Comparison of ENCODE assay signal across 7 mouse cellular contexts in the genomic region with DNA sequence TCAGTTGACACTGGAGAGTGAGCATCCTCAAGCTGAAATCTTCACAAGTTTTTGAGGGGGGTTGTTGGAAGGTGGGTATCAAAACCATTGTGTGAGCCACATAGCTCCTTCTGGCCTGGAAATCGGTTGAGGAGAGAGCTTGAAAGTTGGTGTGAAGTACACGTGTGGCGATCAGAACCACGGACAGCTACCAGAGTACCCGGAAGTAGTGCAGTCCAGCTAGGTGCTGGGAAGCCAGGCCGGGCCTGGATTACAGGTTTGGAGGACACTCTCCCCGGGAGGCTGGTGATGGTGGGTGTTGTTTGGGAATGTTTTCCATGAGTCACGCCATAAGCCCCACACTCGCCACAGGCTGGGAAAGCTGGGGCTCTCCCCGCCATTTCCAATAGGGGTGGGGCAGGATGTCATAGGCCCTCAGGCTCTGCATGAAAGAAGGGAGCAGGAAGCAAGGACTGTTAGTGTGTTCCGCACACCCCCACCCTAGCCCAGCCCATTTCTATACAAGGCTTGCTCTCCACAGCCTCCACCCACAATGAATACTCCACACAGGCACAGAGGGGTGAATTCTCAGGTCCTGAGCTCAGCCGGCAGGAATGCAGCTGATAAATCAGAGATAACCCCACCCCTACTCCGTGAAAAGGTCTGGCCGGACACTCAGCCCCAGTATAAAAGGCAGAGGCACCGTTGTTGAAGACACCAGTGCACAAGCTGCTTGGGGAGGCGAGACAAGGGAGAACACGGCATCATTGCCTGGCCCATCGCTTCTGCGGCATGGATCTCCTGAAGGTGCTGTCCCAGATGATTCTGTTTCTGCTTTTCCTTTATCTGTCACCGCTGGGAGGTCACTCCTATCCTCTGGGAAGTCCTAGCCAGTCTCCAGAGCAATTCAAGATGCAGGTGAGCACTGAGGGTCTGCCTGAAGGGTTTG. TPM values are rescaled to one million over a fixed set of nuclear protein-coding genes. Genes with fewer than 3 reads are reported as not detected.
DNase-seq lines count a peak whose midpoint lies in the region; ATAC-seq lines count a peak whose summit lies in the region.

A gene (plus strand): TSS at position 584 of the 928 bp plus-strand sequence.

- H3K9me3 ChIP-seq in heart, embryonic 14.5 days (ENCODE audit: control insufficient read depth, low read length), result no peaks in the 10 kb centered on the region
- no peaks in the 10 kb centered on the region for H3K9me3 ChIP-seq in limb, embryonic 13.5 days
- H3K9me3 ChIP-seq in stomach, embryonic 16.5 days (replicated peaks; ENCODE audit: control insufficient read depth, low read length), result no peaks in the 10 kb centered on the region
- no peaks in the 10 kb centered on the region for H3K9me3 ChIP-seq in forebrain, embryonic 11.5 days (ENCODE audit: control insufficient read depth, low read length)

- 9% methylated on average over 20 of the region's 20 CpGs for WGBS in heart, embryonic 14.5 days
- 37% methylated on average over 20 of the region's 20 CpGs for WGBS in limb, embryonic 13.5 days
- WGBS in stomach, embryonic 16.5 days, result 26% methylated on average over 20 of the region's 20 CpGs
- 36% methylated on average over 20 of the region's 20 CpGs for WGBS in forebrain, embryonic 11.5 days

- peaks cover 3% of the 10 kb centered on the region for H3K27me3 ChIP-seq in heart, embryonic 14.5 days (ENCODE audit: control insufficient read depth, insufficient read depth, low read length)
- H3K27me3 ChIP-seq in limb, embryonic 13.5 days, result no peaks in the 10 kb centered on the region
- no peaks in the 10 kb centered on the region for H3K27me3 ChIP-seq in stomach, embryonic 16.5 days (ENCODE audit: control insufficient read depth, insufficient read depth, low read length)
- no peaks in the 10 kb centered on the region for H3K27me3 ChIP-seq in forebrain, embryonic 11.5 days (ENCODE audit: control insufficient read depth, insufficient read depth, low read length)

- H3K4me1 ChIP-seq in heart, embryonic 14.5 days (ENCODE audit: control insufficient read depth in 2 of 2, insufficient read depth in 2 of 2, low read length in 2 of 2), result peaks cover 7 to 14% of the 10 kb centered on the region in 2 experiments
- no peaks in the 10 kb centered on the region for H3K4me1 ChIP-seq in limb, embryonic 13.5 days
- 0 out of 2 replicates have a peak, but pooled peaks cover 3% of the 10 kb centered on the region for H3K4me1 ChIP-seq in stomach, embryonic 16.5 days (ENCODE audit: control insufficient read depth, insufficient read depth, low read length)
- no peaks in the 10 kb centered on the region for H3K4me1 ChIP-seq in forebrain, embryonic 11.5 days (replicated peaks; ENCODE audit: control insufficient read depth, insufficient read depth, low read length)

- peak within 1 kb of the TSS; percentile 81 for H3K9ac ChIP-seq in heart, embryonic 14.5 days (ENCODE audit: low read length)
- H3K9ac ChIP-seq in limb, embryonic 13.5 days, result no peak within 1 kb of the TSS
- H3K9ac ChIP-seq in stomach, embryonic 16.5 days (ENCODE audit: low read length), result no peak within 1 kb of the TSS
- no peak within 1 kb of the TSS for H3K9ac ChIP-seq in forebrain, embryonic 11.5 days (ENCODE audit: low read length)

- ATAC-seq in heart, embryonic 14.5 days (ENCODE audit: insufficient number of reproducible peaks, insufficient read depth, low FRiP score, low read depth), result peak; percentile 93
- no peak; the same call in 1 of the 2 replicates for ATAC-seq in limb, embryonic 13.5 days (ENCODE audit: low FRiP score, low read depth)
- peak; percentile 29; the same call in 1 of the 2 replicates for ATAC-seq in stomach, embryonic 16.5 days (ENCODE audit: insufficient read depth, low FRiP score)
- no peak for ATAC-seq in forebrain, embryonic 11.5 days (replicated peaks; ENCODE audit: low FRiP score)

- DNase-seq in ES-CJ7 (ENCODE audit: low read depth, low spot score) (peak; percentile 85), adipocyte (ENCODE audit: low spot score) (peak; percentile 66)
- DNase-seq in left cerebral cortex, adult 18-20 months (ENCODE audit: low spot score in 2 of 2), result no peak
- no peak for DNase-seq in forebrain, embryonic 11.5 days (ENCODE audit: low spot score)

- H3K4me2 ChIP-seq in heart, embryonic 14.5 days (ENCODE audit: low read length), result peak within 1 kb of the TSS; percentile 55
- 0 out of 2 replicates have a peak within 1 kb of the TSS, but pooled peaks have one; percentile 25 for H3K4me2 ChIP-seq in limb, embryonic 13.5 days (replicated peaks)
- H3K4me2 ChIP-seq in stomach, embryonic 16.5 days (ENCODE audit: low read depth, low read length), result 0 out of 2 replicates have a peak within 1 kb of the TSS, but pooled peaks have one; percentile 21
- no peak within 1 kb of the TSS for H3K4me2 ChIP-seq in forebrain, embryonic 11.5 days (ENCODE audit: low read depth, low read length, severe bottlenecking)

- H3K36me3 ChIP-seq in heart, embryonic 14.5 days (ENCODE audit: control insufficient read depth, insufficient read depth, low read length), result 0 out of 2 replicates have a peak, but pooled peaks cover 4% of the 10 kb centered on the region
- H3K36me3 ChIP-seq in limb, embryonic 13.5 days, result no peaks in the 10 kb centered on the region
- no peaks in the 10 kb centered on the region for H3K36me3 ChIP-seq in stomach, embryonic 16.5 days (ENCODE audit: control insufficient read depth, insufficient read depth, low read length)
- no peaks in the 10 kb centered on the region for H3K36me3 ChIP-seq in forebrain, embryonic 11.5 days (ENCODE audit: control insufficient read depth, insufficient read depth, low read length)

- peak within 1 kb of the TSS; percentile 53 to 65 for H3K4me3 ChIP-seq in heart, embryonic 14.5 days (ENCODE audit: control insufficient read depth in 1 of 2, insufficient read depth in 1 of 2, low read depth in 1 of 2, low read length in 2 of 2)
- no peak within 1 kb of the TSS for H3K4me3 ChIP-seq in limb, embryonic 13.5 days
- no peak within 1 kb of the TSS for H3K4me3 ChIP-seq in stomach, embryonic 16.5 days (replicated peaks; ENCODE audit: low read length)
- H3K4me3 ChIP-seq in forebrain, embryonic 11.5 days (ENCODE audit: low read depth, low read length), result no peak within 1 kb of the TSS

- peak within 1 kb of the TSS; percentile 89 to 95 for H3K27ac ChIP-seq in heart, embryonic 14.5 days (replicated peaks in 1 of 2; ENCODE audit: control insufficient read depth in 1 of 2, insufficient read depth in 1 of 2, low read depth in 2 of 2, low read length in 2 of 2)
- H3K27ac ChIP-seq in limb, embryonic 13.5 days, result no peak within 1 kb of the TSS
- H3K27ac ChIP-seq in stomach, embryonic 16.5 days (ENCODE audit: low read length), result no peak within 1 kb of the TSS
- no peak within 1 kb of the TSS for H3K27ac ChIP-seq in forebrain, embryonic 11.5 days (ENCODE audit: low read depth, low read length)

RNA-seq across cellular contexts. Expression of the gene that starts here (rescaled TPM):
- 180 and 234 TPM in 2 replicates for polyA plus RNA-seq in heart, embryonic 14.5 days (2014; fragmentation: Nextera tagmentation; extraction: Ambion mirVana)
- polyA plus RNA-seq in limb, embryonic 13.5 days (2015; fragmentation: Nextera tagmentation; extraction: Ambion mirVana), result not detected in 2 replicates
- not detected in 2 replicates for polyA plus RNA-seq in stomach, embryonic 16.5 days (2015; fragmentation: Nextera tagmentation; extraction: Ambion mirVana)
- not detected for total RNA-seq in left cerebral cortex, adult 18-20 months (2021)
- polyA plus RNA-seq in forebrain, embryonic 11.5 days (2014; fragmentation: Nextera tagmentation; extraction: Ambion mirVana), result not detected in 2 replicates

Comparison
In these comparisons a context has a peak if more than half of its experiments do, and no peak if none do; other contexts are left out.
1. RNA of the gene that starts here (polyA plus RNA-seq): 180 to 234 TPM in heart, embryonic 14.5 days; not detected in forebrain, embryonic 11.5 days, not detected in stomach, embryonic 16.5 days and not detected in limb, embryonic 13.5 days; every median in the first group is over 100 times any median in the second.
2. Peak in ATAC-seq and H3K4me2 ChIP-seq in stomach, embryonic 16.5 days; RNA of the gene not detected or under 1 TPM.
3. DNase-seq: peak in ES-CJ7 (single experiment) and adipocyte (single experiment); none in left cerebral cortex, adult 18-20 months (0 of 2) and forebrain, embryonic 11.5 days (single experiment).
4. H3K27ac ChIP-seq: peak in heart, embryonic 14.5 days (2 of 2); none in limb, embryonic 13.5 days (single experiment), stomach, embryonic 16.5 days (single experiment) and forebrain, embryonic 11.5 days (single experiment).
5. H3K4me3 ChIP-seq: peak in heart, embryonic 14.5 days (2 of 2); none in limb, embryonic 13.5 days (single experiment), stomach, embryonic 16.5 days (single experiment) and forebrain, embryonic 11.5 days (single experiment).